In the genomic region with DNA sequence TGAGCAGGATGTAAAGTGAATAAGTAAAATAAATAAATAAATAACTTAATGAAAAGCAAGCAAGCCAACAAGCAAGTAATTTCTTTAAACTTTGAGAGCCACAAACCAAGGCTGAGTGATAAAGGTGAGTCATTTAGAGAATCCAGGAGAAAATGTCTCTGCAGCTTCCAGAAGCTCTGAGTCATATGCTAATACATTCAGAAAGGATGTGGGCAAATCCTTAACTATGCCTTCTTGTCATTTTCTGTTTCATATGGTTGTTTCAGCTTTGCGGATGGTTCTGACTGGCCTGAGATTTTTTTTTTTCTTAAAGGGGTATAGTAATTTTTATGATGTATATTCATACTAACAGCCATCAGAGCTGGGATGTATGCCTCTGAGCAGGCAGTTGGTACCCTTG, we compare ENCODE assay signal across 25 mouse cellular contexts.
DNase-seq lines count a peak whose midpoint lies in the region; ATAC-seq and TF ChIP-seq lines count a peak whose summit lies in the region.
"Had no signal": no experiment of that assay in that cellular context is flagged by ENCODE, and none has a peak within 500 bp of the region (broad histone marks: within the 10 kb centered on the region; RNA-seq: fewer than 3 reads in every experiment).

No protein-coding gene starts in this region.

- peak; percentile 93 for ATAC-seq in frontal cortex, adult (ENCODE audit: low TSS enrichment)
- peak; percentile 99 for ATAC-seq in Patski
- ATAC-seq: activated CD4-positive, CD25-positive, alpha-beta regulatory T cell, adult 4 months; hindbrain, embryonic 16.5 days; intestine, postnatal 0 days; lung, postnatal 0 days had no signal

- no peak for DNase-seq in frontal cortex, postnatal 14 days (ENCODE audit: low spot score in 2 of 2)
- DNase-seq in left cerebral cortex, postnatal 14 days (ENCODE audit: low spot score in 2 of 2): peak; percentile 4 to 66
- no peak for DNase-seq in left cerebral cortex, postnatal 36 days (ENCODE audit: low spot score in 2 of 2)
- peak; percentile 82 for DNase-seq in Patski (ENCODE audit: low read depth, low spot score)
- DNase-seq in kidney, postnatal 4 days: no peak
- no peak for DNase-seq in spleen, adult 12 weeks (ENCODE audit: low spot score)
- DNase-seq: adrenal gland, postnatal 14 days; B cell, adult 2 months; cerebellum, adult 11-12 months; cerebellum, postnatal 14 days; embryo, embryonic 11 days; gastrocnemius, postnatal 36 days; heart, postnatal 4 days; thymus, postnatal 14 days had no signal

- TF ChIP-seq CTCF in Patski (IDR thresholded peaks at IDR 0.05): no peak

- in situ Hi-C loops in Patski (cut with MboI; ENCODE audit: low pct_unique_long_range_greater_than_20kb): no loop called here

- POLR2A ChIA-PET in Patski (lab: Charles Lee): interaction anchor here (0.5 kb wide), 1 partner anchor 149 kb away, joined by 3 read pairs; no protein-coding TSS in a partner anchor

- no peaks in the 10 kb centered on the region for H3K27me3 ChIP-seq in Patski
- H3K27me3 ChIP-seq: heart, embryonic 15.5 days; kidney, embryonic 15.5 days; limb, embryonic 15.5 days; liver, embryonic 15.5 days; midbrain, embryonic 12.5 days; neural tube, embryonic 13.5 days had no signal

- CTCF ChIA-PET in Patski (lab: Charles Lee): interaction anchor here (0.9 to 1.3 kb wide), 2 partner anchors 20 to 71 kb away, joined by 3 to 4 read pairs; no protein-coding TSS in a partner anchor

- intact Hi-C loops in left cerebral cortex, postnatal 14 days (cut with DNase I): no loop called here
- intact Hi-C loops in left cerebral cortex, postnatal 36 days (cut with DNase I): no loop called here

Comparison
In these comparisons a context has a peak if more than half of its experiments do, and no peak if none do; other contexts are left out.
1. DNase-seq: peak in left cerebral cortex, postnatal 14 days (2 of 2) and Patski (single experiment); none in frontal cortex, postnatal 14 days (0 of 2), left cerebral cortex, postnatal 36 days (0 of 2), kidney, postnatal 4 days (0 of 2) and spleen, adult 12 weeks (single experiment).